Mouse (Mus musculus) gastrocnemius, postnatal 36 days (tissue): Measurements from ENCODE around the gene Cdh4. TPM values are rescaled to one million over a fixed set of nuclear protein-coding genes. Genes with fewer than 3 reads are reported as not detected.

Experiments used
- DNase-seq, 2 experiments: peaks; one replicate each; pipeline ENCODE4 v3.0.0; 2022
- intact Hi-C: fragments of 180-260 bp; cut with DNase I; formaldehyde crosslinking; loops from one replicate; pipeline ENCODE4 v1.15.1; 2025
- total RNA-seq, 2 experiments: library from RNA; stranded (reverse); gene quantifications; 2 replicates each; pipeline ENCODE4 v1.2.3; 2021

Cdh4 gene
- total RNA-seq, 2 experiments from 2014 or later: 5.1 to 8.2 TPM

GRCm38 (mm10) chr2:179661998-179662714 is 219.9 kb downstream of the Cdh4 start:
- DNase-seq: no peak
- intact Hi-C loops: loop anchor here (5.0 kb wide), 1 partner anchor 85 kb away; no protein-coding TSS in a partner anchor

- intact Hi-C loops: loop anchor here (5.0 kb wide), 1 partner anchor 85 kb away; no protein-coding TSS in a partner anchor
- DNase-seq: no peak
Measured at GRCm38 (mm10) chr2:179662739-179663138, 220.5 kb downstream of the Cdh4 start.

- intact Hi-C loops: loop anchor here (5.0 kb wide), 1 partner anchor 86 kb away; no protein-coding TSS in a partner anchor
- no peak for DNase-seq
Measured at GRCm38 (mm10) chr2:179663652-179664051, 221.4 kb downstream of the Cdh4 start.

GRCm38 (mm10) chr2:179664171-179664608 is 222.0 kb downstream of the Cdh4 start:
- intact Hi-C loops: loop anchor here (5.0 kb wide), 1 partner anchor 87 kb away; no protein-coding TSS in a partner anchor
- DNase-seq: no peak

- intact Hi-C loops: no loop called here
- DNase-seq: no peak
Measured at GRCm38 (mm10) chr2:179670689-179671088, 228.5 kb downstream of the Cdh4 start.

- DNase-seq: no peak
- intact Hi-C loops: loop anchor here (5.0 kb wide), 1 partner anchor 47 kb away; no protein-coding TSS in a partner anchor
Measured at GRCm38 (mm10) chr2:179679866-179680265, 237.6 kb downstream of the Cdh4 start.

- DNase-seq: peak in 1 of 2 experiments; percentile 28
- intact Hi-C loops: loop anchor here (5.0 kb wide), 1 partner anchor 46 kb away; no protein-coding TSS in a partner anchor
Measured at GRCm38 (mm10) chr2:179681386-179681785, 239.2 kb downstream of the Cdh4 start.

- DNase-seq: no peak
- intact Hi-C loops: no loop called here
Measured at GRCm38 (mm10) chr2:179687243-179687681, 245.0 kb downstream of the Cdh4 start.

- intact Hi-C loops: no loop called here
- no peak for DNase-seq
Measured at GRCm38 (mm10) chr2:179688976-179689375, 246.7 kb downstream of the Cdh4 start.

- no peak for DNase-seq
- intact Hi-C loops: no loop called here
Measured at GRCm38 (mm10) chr2:179689761-179690160, 247.5 kb downstream of the Cdh4 start.

GRCm38 (mm10) chr2:179690571-179690970 is 248.3 kb downstream of the Cdh4 start:
- intact Hi-C loops: no loop called here
- no peak for DNase-seq

GRCm38 (mm10) chr2:179694936-179695335 is 252.7 kb downstream of the Cdh4 start:
- intact Hi-C loops: no loop called here
- DNase-seq: no peak

- intact Hi-C loops: no loop called here
- no peak for DNase-seq
Measured at GRCm38 (mm10) chr2:179697601-179698000, 255.4 kb downstream of the Cdh4 start.

GRCm38 (mm10) chr2:179698196-179698985 is 256.2 kb downstream of the Cdh4 start:
- no peak for DNase-seq
- intact Hi-C loops: no loop called here

GRCm38 (mm10) chr2:179705043-179705442 is 262.8 kb downstream of the Cdh4 start:
- DNase-seq: no peak
- intact Hi-C loops: no loop called here

- DNase-seq: no peak
- intact Hi-C loops: no loop called here
Measured at GRCm38 (mm10) chr2:179705461-179705860, 263.2 kb downstream of the Cdh4 start.

- DNase-seq: no peak
- intact Hi-C loops: no loop called here
Measured at GRCm38 (mm10) chr2:179706616-179707015, 264.4 kb downstream of the Cdh4 start.

- no peak for DNase-seq
- intact Hi-C loops: no loop called here
Measured at GRCm38 (mm10) chr2:179709111-179709510, 266.9 kb downstream of the Cdh4 start.

GRCm38 (mm10) chr2:179712690-179713089 is 270.5 kb downstream of the Cdh4 start:
- no peak for DNase-seq
- intact Hi-C loops: no loop called here

- no peak for DNase-seq
Measured at GRCm38 (mm10) chr2:179713326-179713725, 271.1 kb downstream of the Cdh4 start.

GRCm38 (mm10) chr2:179714145-179714544 is 271.9 kb downstream of the Cdh4 start:
- DNase-seq: no peak
- intact Hi-C loops: no loop called here

More at GRCm38 (mm10) chr2:179713326-179713725, 271.1 kb downstream of the Cdh4 start:
- intact Hi-C loops: no loop called here
